Mouse (Mus musculus): Measurements from ENCODE around the gene Ptch1.

The Ptch1 gene

GRCm38 (mm10) chr13:63496646-63497582, 76.5 kb downstream of the Ptch1 start, which contains the start of gene Fancc:
Gene Fancc (minus strand): TSS chr13:63497278.
- DNase-seq (ENCODE audit: low spot score), result no peak

GRCm38 (mm10) chr13:63487707-63488042, 85.7 kb downstream of the Ptch1 start:
- DNase-seq (ENCODE audit: low spot score), result no peak

GRCm38 (mm10) chr13:63486791-63487706, 86.3 kb downstream of the Ptch1 start:
- DNase-seq (ENCODE audit: low spot score), result no peak

DNA sequence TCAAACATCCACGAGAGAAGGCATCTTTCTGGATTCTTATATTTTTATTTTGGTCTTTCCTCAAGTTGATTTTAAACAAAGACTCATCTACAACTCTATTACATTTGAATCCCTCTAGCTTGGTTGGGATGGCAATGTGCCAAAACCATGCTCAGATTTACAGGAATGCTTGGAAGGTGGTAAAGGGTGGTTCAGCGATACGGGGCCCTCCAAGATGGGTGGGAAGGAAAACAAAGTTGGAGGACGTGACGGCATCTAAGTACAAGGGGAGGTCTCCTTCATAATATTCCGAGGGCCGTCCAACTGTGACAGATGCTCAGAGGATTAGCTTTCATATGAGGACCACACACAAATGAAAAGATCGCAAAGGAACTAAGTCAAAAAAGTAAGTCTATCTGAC, 98.0 kb downstream of the Ptch1 start:
- no peak for DNase-seq (ENCODE audit: low spot score)
